Mouse (Mus musculus): ENCODE data around the gene 1700025G04Rik. TPM values are rescaled to one million over a fixed set of nuclear protein-coding genes. Genes with fewer than 3 reads are reported as not detected.

Gene 1700025G04Rik
- total and polyA plus RNA-seq, 2 experiments from 2014 or later = 25.5 to 43.2 TPM

DNA sequence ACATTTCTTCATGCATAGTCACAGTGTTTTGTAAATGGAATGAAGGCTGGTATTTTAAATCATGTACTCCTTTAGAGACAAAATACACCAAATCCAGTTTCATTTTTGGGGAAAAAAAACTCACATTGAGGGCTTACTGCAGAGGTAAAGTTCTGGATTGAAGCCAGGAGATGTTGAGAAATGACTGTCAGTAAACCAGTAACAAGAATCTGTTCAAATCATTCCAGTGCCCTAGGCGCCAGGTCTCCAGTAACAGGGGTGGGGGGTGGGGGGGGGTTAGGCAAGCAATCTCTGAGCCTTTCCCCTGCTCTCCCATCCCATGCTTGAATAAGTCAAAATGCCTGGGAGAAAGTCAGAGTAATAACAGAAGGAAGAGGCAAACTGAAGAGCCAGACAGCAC, 234.4 kb downstream of the 1700025G04Rik start:
- ATAC-seq = no peak
- Histone ChIP-seq H3K4me2 (ENCODE audit: low read depth) (no peak overlapping the region), H3K4me1 (ENCODE audit: insufficient read depth) (no peaks in the 10 kb centered on the region), H3K36me3 (ENCODE audit: insufficient read depth) (no peaks in the 10 kb centered on the region), H3K27ac (ENCODE audit: low read depth, low read length) (no peak overlapping the region), H3K9ac (no peak overlapping the region), H3K9me3 (ENCODE audit: low read length) (no peaks in the 10 kb centered on the region), H3K4me3 (ENCODE audit: low read depth, low read length) (no peak overlapping the region), H3K27me3 (ENCODE audit: insufficient read depth, low read length) (no peaks in the 10 kb centered on the region)
- no peak for DNase-seq
- WGBS = 54% methylated on average over 1 of the region's 1 CpGs
- no peak for TF ChIP-seq CTCF (IDR thresholded peaks at IDR 0.05; ENCODE audit: low read depth)

DNA sequence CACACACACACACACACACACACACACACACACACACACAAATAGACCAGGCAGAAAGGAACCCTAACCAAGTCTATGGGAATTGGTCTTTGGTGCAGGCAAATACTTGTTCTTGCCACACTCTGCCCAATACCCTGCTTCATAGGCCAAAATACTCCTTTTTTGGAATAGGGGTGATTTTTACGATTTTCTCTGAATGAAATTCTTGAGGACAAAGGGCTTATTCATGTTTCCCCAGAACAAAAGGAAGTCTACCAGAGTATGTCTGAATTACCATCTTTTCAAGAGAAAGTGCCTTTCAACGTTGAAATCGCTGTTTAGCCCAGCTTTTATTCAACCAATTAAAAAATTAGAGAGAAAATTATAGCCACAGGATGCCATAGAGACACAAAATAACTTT, 237.9 kb downstream of the 1700025G04Rik start:
- Histone ChIP-seq H3K9ac (no peak overlapping the region), H3K4me3 (ENCODE audit: low read depth, low read length) (no peak overlapping the region), H3K4me2 (ENCODE audit: low read depth) (no peak overlapping the region), H3K27ac (ENCODE audit: low read depth, low read length) (no peak overlapping the region), H3K4me1 (ENCODE audit: insufficient read depth) (no peaks in the 10 kb centered on the region), H3K27me3 (ENCODE audit: insufficient read depth, low read length) (no peaks in the 10 kb centered on the region), H3K9me3 (ENCODE audit: low read length) (no peaks in the 10 kb centered on the region), H3K36me3 (ENCODE audit: insufficient read depth) (no peaks in the 10 kb centered on the region)
- TF ChIP-seq CTCF (IDR thresholded peaks at IDR 0.05; ENCODE audit: low read depth) = no peak
- no peak for ATAC-seq
- 5% methylated on average over 3 of the region's 3 CpGs for WGBS
- no peak for DNase-seq

DNA sequence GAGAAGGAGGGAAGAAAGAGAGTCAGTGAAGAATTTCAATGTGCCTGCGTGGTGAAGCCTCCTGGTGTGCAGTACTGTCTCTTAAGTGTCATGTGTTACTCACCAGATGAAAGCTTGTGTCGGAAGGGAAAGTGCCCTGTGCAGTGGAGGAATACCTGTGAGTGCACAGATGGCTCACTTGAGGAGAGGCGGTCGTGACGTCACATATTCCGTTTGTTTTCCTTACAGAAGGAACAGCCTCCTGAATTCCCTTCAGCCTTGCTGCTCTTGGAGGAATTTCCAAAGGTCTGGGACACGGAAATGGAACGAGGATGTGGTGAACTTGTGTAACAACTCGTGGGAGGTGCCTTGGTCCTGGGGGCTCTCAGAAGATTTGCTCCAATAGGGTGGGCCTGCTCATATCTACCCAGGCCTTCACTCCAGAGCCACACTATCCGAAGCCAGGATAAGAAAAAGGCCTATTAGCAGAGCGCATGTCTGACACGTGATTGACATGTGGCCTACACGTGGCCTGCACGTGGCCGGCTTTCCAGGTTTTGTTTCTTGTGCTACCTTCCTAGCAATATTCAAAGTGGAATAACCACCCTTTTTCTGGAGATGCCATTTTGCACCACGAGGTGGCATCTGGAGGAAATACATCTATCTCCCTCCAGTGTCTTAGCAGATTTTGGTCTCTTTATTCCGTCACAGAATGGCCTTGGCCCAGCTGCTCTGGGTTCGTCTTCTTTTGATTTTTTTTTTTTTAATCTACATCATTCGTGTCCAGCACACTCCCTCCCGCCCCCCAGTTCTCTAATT, 238.7 kb downstream of the 1700025G04Rik start:
- Histone ChIP-seq H3K4me1 (ENCODE audit: insufficient read depth) (no peaks in the 10 kb centered on the region), H3K9me3 (ENCODE audit: low read length) (no peaks in the 10 kb centered on the region), H3K9ac (no peak overlapping the region), H3K4me2 (ENCODE audit: low read depth) (no peak overlapping the region), H3K27ac (ENCODE audit: low read depth, low read length) (no peak overlapping the region), H3K27me3 (ENCODE audit: insufficient read depth, low read length) (no peaks in the 10 kb centered on the region), H3K4me3 (ENCODE audit: low read depth, low read length) (no peak overlapping the region), H3K36me3 (ENCODE audit: insufficient read depth) (no peaks in the 10 kb centered on the region)
- 74% methylated on average over 20 of the region's 20 CpGs for WGBS
- ATAC-seq (no peak; the same call in 1 of the 2 replicates), DNase-seq (peak; percentile 35)
- TF ChIP-seq CTCF (IDR thresholded peaks at IDR 0.05; ENCODE audit: low read depth) = peak; percentile 64

DNA sequence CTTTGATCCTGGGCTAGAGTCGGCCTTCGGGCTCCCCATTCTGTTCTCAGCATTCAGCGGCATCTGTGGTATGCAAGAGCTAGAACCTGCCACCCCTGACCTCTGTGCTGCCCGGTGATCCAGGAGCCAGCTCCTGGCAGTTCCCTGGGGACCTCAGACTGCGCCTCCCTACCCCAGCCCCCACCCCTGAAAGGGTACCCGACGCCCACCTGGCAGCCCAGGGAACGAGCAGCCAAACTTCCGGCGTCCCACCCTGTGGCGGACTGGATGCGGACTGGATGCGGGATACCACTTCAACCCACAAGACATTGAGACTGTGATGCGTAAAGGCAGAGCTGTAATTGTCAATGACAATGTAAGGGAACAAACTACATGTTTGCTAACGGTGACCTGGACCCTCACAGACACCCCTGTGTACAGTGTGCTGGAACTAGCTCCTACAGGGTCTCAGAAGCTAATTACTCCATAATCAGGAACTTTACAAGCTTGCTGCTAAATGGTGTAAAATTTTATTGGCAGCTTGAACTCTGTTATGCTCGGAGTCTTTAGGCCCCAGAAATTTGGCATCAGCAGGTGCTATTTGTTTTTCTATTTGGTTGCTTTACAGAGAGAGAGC, 239.8 kb downstream of the 1700025G04Rik start:
- Histone ChIP-seq H3K9ac (no peak overlapping the region), H3K4me1 (ENCODE audit: insufficient read depth) (no peaks in the 10 kb centered on the region), H3K9me3 (ENCODE audit: low read length) (no peaks in the 10 kb centered on the region), H3K27me3 (ENCODE audit: insufficient read depth, low read length) (no peaks in the 10 kb centered on the region), H3K4me3 (ENCODE audit: low read depth, low read length) (no peak overlapping the region), H3K36me3 (ENCODE audit: insufficient read depth) (no peaks in the 10 kb centered on the region), H3K4me2 (ENCODE audit: low read depth) (no peak overlapping the region), H3K27ac (ENCODE audit: low read depth, low read length) (no peak overlapping the region)
- WGBS = 86% methylated on average over 16 of the region's 16 CpGs
- no peak for DNase-seq
- TF ChIP-seq CTCF (IDR thresholded peaks at IDR 0.05; ENCODE audit: low read depth) = no peak
- ATAC-seq = no peak

DNA sequence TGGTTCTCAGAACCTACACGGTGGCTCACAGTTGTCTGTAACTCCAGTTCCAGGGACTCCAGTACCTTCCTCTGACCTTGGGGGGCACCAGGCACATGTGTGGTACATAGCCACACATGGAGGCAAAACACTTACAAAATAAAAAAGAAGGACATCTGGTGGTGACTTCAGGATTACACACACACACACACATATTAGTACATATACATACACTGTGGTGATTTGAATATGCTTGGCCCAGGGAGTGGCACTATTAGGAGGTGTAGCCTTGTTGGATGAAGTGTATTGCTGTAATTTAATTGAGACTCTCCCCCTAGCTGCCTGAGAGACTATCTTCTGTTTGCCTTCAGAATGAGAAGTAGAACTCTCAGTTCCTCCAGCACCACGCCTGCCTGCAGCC, 241.6 kb downstream of the 1700025G04Rik start:
- Histone ChIP-seq H3K27ac (ENCODE audit: low read depth, low read length) (no peak overlapping the region), H3K9ac (no peak overlapping the region), H3K4me2 (ENCODE audit: low read depth) (no peak overlapping the region), H3K4me3 (ENCODE audit: low read depth, low read length) (no peak overlapping the region), H3K36me3 (ENCODE audit: insufficient read depth) (no peaks in the 10 kb centered on the region), H3K27me3 (ENCODE audit: insufficient read depth, low read length) (no peaks in the 10 kb centered on the region), H3K9me3 (ENCODE audit: low read length) (no peaks in the 10 kb centered on the region), H3K4me1 (ENCODE audit: insufficient read depth) (no peaks in the 10 kb centered on the region)
- ATAC-seq (no peak), DNase-seq (no peak)
- no peak for TF ChIP-seq CTCF (IDR thresholded peaks at IDR 0.05; ENCODE audit: low read depth)
- WGBS = 96% methylated on average over 2 of the region's 2 CpGs

DNA sequence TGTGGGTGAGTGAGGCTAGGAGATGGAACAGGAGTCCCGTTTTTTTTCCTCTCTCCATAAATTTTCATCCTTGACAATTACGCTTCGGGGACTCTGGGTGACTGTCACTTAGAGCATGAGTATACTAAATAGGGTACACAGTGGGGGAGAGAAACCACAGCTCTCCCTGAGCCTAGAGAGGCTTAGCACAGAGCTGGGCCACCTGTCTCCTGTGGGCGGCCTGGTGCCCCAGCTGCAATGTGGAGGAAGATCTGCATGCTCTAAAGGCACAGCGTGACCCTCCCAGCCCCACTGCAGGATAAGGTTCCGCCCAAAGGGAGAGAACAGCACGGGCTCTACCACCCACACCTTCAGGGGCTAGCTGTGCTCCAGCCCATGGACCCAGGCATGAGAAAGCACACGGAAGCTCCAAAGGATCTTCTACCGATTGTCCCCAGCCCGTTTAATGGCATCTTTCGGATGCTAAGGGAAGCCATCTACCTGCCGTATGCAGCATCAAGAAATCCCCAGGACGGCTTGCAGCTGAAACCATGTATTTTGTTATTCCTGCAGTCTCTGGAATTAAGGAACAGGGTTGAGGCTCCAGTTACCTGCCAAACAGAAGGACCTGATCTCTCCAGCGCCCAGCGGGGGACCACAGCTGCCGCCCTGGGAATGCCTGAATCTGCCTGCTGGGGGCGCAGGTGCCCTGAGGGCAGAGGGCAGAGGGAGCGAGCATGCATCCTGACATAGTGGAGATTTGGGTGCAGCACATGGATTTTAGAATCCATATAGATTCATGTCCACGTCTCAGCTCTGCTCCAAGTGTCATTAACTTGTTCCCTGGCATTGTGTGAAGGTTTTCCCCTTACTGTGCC, 243.8 kb downstream of the 1700025G04Rik start:
- Histone ChIP-seq H3K36me3 (ENCODE audit: insufficient read depth) (no peaks in the 10 kb centered on the region), H3K4me1 (ENCODE audit: insufficient read depth) (no peaks in the 10 kb centered on the region), H3K4me2 (ENCODE audit: low read depth) (no peak overlapping the region), H3K9me3 (ENCODE audit: low read length) (no peaks in the 10 kb centered on the region), H3K9ac (no peak overlapping the region), H3K4me3 (ENCODE audit: low read depth, low read length) (no peak overlapping the region), H3K27me3 (ENCODE audit: insufficient read depth, low read length) (no peaks in the 10 kb centered on the region), H3K27ac (ENCODE audit: low read depth, low read length) (no peak overlapping the region)
- TF ChIP-seq CTCF (IDR thresholded peaks at IDR 0.05; ENCODE audit: low read depth) = peak; percentile 39; the same call in 1 of the 2 replicates
- DNase-seq = no peak
- 65% methylated on average over 19 of the region's 19 CpGs for WGBS
- no peak for ATAC-seq
